17 mouse cellular contexts compared by ENCODE assay signal in the genomic region with DNA sequence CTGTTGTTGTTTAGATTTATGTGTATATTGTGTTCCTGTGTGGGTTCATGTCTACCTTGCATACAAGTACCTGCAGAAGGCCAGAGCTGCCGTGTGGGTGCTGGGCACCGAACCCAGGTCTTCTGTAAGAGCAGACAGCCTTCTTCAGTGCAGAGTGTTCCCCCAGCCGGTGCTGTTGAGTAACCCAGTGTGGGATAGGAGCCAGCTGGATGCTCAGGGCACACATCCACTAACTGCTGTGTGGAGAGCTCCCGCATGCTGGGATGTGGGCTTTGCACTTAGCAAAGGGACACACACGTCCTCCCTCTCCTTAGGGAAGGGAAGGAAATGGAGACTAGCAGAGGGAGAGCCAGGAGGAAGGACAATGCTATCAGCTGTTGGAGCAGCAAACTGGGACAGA. TPM values are rescaled to one million over a fixed set of nuclear protein-coding genes. Genes with fewer than 3 reads are reported as not detected.
A peak's percentile ranks its signal among the peaks of the same experiment; 100 is the strongest.
DNase-seq lines count a peak whose midpoint lies in the region; ATAC-seq and TF ChIP-seq lines count a peak whose summit lies in the region.
"Had no signal": no experiment of that assay in that cellular context is flagged by ENCODE, and none has a peak within 500 bp of the region (broad histone marks: within the 10 kb centered on the region; RNA-seq: fewer than 3 reads in every experiment).

No protein-coding gene starts in this region.

- peak; percentile 76 for ATAC-seq in liver, postnatal 0 days
- ATAC-seq in liver, embryonic 11.5 days (replicated peaks; ENCODE audit: low FRiP score): no peak
- ATAC-seq: intestine, embryonic 16.5 days had no signal

- no peak overlapping the region for H3K9ac ChIP-seq in liver, postnatal 0 days (replicated peaks)
- no peak overlapping the region for H3K9ac ChIP-seq in liver, embryonic 11.5 days (ENCODE audit: low read depth, low read length)
- H3K9ac ChIP-seq: liver, embryonic 14.5 days; midbrain, embryonic 12.5 days had no signal

- no peaks in the 10 kb centered on the region for H3K27me3 ChIP-seq in liver, postnatal 0 days (ENCODE audit: insufficient read depth, low read length)
- H3K27me3 ChIP-seq in liver, embryonic 11.5 days (replicated peaks; ENCODE audit: control insufficient read depth, insufficient read depth, low read length): no peaks in the 10 kb centered on the region
- H3K27me3 ChIP-seq: midbrain, embryonic 12.5 days had no signal

- WGBS in liver, postnatal 0 days (ENCODE audit: insufficient replicate concordance): 64% methylated on average over 5 of the region's 5 CpGs
- 87% methylated on average over 5 of the region's 5 CpGs for WGBS in liver, embryonic 11.5 days

- TF ChIP-seq EP300 in liver, postnatal 0 days (IDR thresholded peaks at IDR 0.05; ENCODE audit: low read depth): no peak

- peak; percentile 19 to 46 for DNase-seq in adrenal gland, adult 18-20 months (ENCODE audit: low spot score in 2 of 2)
- DNase-seq in adrenal gland, postnatal 4 days (ENCODE audit: low spot score in 2 of 2): no peak
- peak; percentile 58 for DNase-seq in liver, postnatal 0 days
- DNase-seq in liver, embryonic 11.5 days (ENCODE audit: low spot score): no peak
- peak; percentile 76 for DNase-seq in adrenal gland, adult 2 months
- peak; percentile 23 for DNase-seq in lung, postnatal 14 days
- no peak for DNase-seq in ovary, postnatal 14 days (ENCODE audit: low spot score)
- no peak for DNase-seq in left cerebral cortex, adult 11 months (ENCODE audit: low spot score)
- DNase-seq: cerebellum, adult 9-10 months; embryo, embryonic 11 days; gastrocnemius, postnatal 36 days; kidney, postnatal 4 days; thymus, postnatal 14 days had no signal

- no peak overlapping the region for H3K27ac ChIP-seq in liver, postnatal 0 days (ENCODE audit: low read depth)
- H3K27ac ChIP-seq in liver, embryonic 11.5 days (ENCODE audit: low read depth, low read length): no peak overlapping the region
- H3K27ac ChIP-seq: hindbrain, embryonic 10.5 days; liver, embryonic 14.5 days; midbrain, embryonic 12.5 days had no signal

- no peaks in the 10 kb centered on the region for H3K9me3 ChIP-seq in liver, postnatal 0 days (ENCODE audit: low read length)
- no peaks in the 10 kb centered on the region for H3K9me3 ChIP-seq in liver, embryonic 11.5 days (ENCODE audit: control insufficient read depth, low read length)
- H3K9me3 ChIP-seq: hindbrain, embryonic 10.5 days; midbrain, embryonic 12.5 days had no signal

- H3K4me3 ChIP-seq in liver, postnatal 0 days (ENCODE audit: low read depth, low read length): no peak overlapping the region
- no peak overlapping the region for H3K4me3 ChIP-seq in liver, embryonic 11.5 days (ENCODE audit: low read depth, low read length)
- H3K4me3 ChIP-seq: hindbrain, embryonic 10.5 days; midbrain, embryonic 12.5 days had no signal

- peaks cover 78% of the 10 kb centered on the region for H3K36me3 ChIP-seq in liver, postnatal 0 days (replicated peaks; ENCODE audit: insufficient read depth, low read length)
- H3K36me3 ChIP-seq in liver, embryonic 11.5 days (ENCODE audit: control insufficient read depth, insufficient read depth, low read length): peaks cover 74% of the 10 kb centered on the region

- TF ChIP-seq CTCF in liver, postnatal 0 days (IDR thresholded peaks at IDR 0.05; ENCODE audit: low read depth): no peak

- 0 out of 2 replicates have a peak, but pooled peaks cover 3% of the 10 kb centered on the region for H3K4me1 ChIP-seq in liver, postnatal 0 days (ENCODE audit: insufficient read depth)
- no peaks in the 10 kb centered on the region for H3K4me1 ChIP-seq in liver, embryonic 11.5 days (replicated peaks; ENCODE audit: control insufficient read depth, insufficient read depth, low read length)
- H3K4me1 ChIP-seq: hindbrain, embryonic 10.5 days; midbrain, embryonic 12.5 days had no signal

- no peak overlapping the region for H3K4me2 ChIP-seq in liver, postnatal 0 days (ENCODE audit: low read depth, low read length)
- no peak overlapping the region for H3K4me2 ChIP-seq in liver, embryonic 11.5 days
- H3K4me2 ChIP-seq: midbrain, embryonic 12.5 days had no signal

RNA-seq across cellular contexts. Expression of gene Tmem116, which starts 13.6 kb away (rescaled TPM):
- 1 to 10 TPM; 2.1 to 2.3 TPM for total RNA-seq in adrenal gland, adult 18-20 months (2021)
- total RNA-seq in adrenal gland, postnatal 4 days (2021): 1 to 10 TPM; 2.9 to 5.6 TPM
- 0.86 TPM in 2 replicates for polyA plus RNA-seq in liver, postnatal 0 days (2015; fragmentation: Nextera tagmentation; extraction: Ambion mirVana)
- 1.1 and 2.6 TPM in 2 replicates for polyA plus RNA-seq in liver, embryonic 11.5 days (2014; fragmentation: Nextera tagmentation; extraction: Ambion mirVana)
- total RNA-seq in adrenal gland, adult 2 months (2021): 1 to 10 TPM; 2.6 to 4.8 TPM
- polyA plus RNA-seq in adrenal gland, adult 2 months (2012; rRNA removed): 3.3 and 8.1 TPM in 2 replicates

RNA-seq across cellular contexts. Expression of gene Erp29, which starts 14.2 kb away (rescaled TPM):
- total RNA-seq in adrenal gland, adult 18-20 months (2021): 100 to 1,000 TPM in 1 of 2 experiments, 10 to 100 TPM in 1; 97.1 to 106 TPM
- 100 to 1,000 TPM; 136 to 146 TPM for total RNA-seq in adrenal gland, postnatal 4 days (2021)
- polyA plus RNA-seq in liver, postnatal 0 days (2015; fragmentation: Nextera tagmentation; extraction: Ambion mirVana): 69.4 and 69.7 TPM in 2 replicates
- 168 and 175 TPM in 2 replicates for polyA plus RNA-seq in liver, embryonic 11.5 days (2014; fragmentation: Nextera tagmentation; extraction: Ambion mirVana)
- total RNA-seq in adrenal gland, adult 2 months (2021): 100 to 1,000 TPM in 1 of 2 experiments, 10 to 100 TPM in 1; 85.4 to 113 TPM
- polyA plus RNA-seq in adrenal gland, adult 2 months (2012; rRNA removed): 36.8 and 41.9 TPM in 2 replicates

RNA-seq across cellular contexts. Expression of gene Naa25, which starts 40.4 kb away (rescaled TPM):
- total RNA-seq in adrenal gland, adult 18-20 months (2021): 10 to 100 TPM; 38.8 to 40.4 TPM
- total RNA-seq in adrenal gland, postnatal 4 days (2021): 10 to 100 TPM; 29.9 to 31.7 TPM
- polyA plus RNA-seq in liver, postnatal 0 days (2015; fragmentation: Nextera tagmentation; extraction: Ambion mirVana): 12.5 and 12.9 TPM in 2 replicates
- 59.5 and 64.2 TPM in 2 replicates for polyA plus RNA-seq in liver, embryonic 11.5 days (2014; fragmentation: Nextera tagmentation; extraction: Ambion mirVana)
- 10 to 100 TPM; 33.9 to 40.8 TPM for total RNA-seq in adrenal gland, adult 2 months (2021)
- polyA plus RNA-seq in adrenal gland, adult 2 months (2012; rRNA removed): 5.8 and 9.6 TPM in 2 replicates

RNA-seq across cellular contexts. Expression of gene Trafd1, which starts 52.7 kb away (rescaled TPM):
- 10 to 100 TPM; 41.6 to 49.4 TPM for total RNA-seq in adrenal gland, adult 18-20 months (2021)
- total RNA-seq in adrenal gland, postnatal 4 days (2021): 10 to 100 TPM; 58.7 to 77.7 TPM
- polyA plus RNA-seq in liver, postnatal 0 days (2015; fragmentation: Nextera tagmentation; extraction: Ambion mirVana): 28.6 and 30.6 TPM in 2 replicates
- 36.7 and 38.6 TPM in 2 replicates for polyA plus RNA-seq in liver, embryonic 11.5 days (2014; fragmentation: Nextera tagmentation; extraction: Ambion mirVana)
- total RNA-seq in adrenal gland, adult 2 months (2021): 10 to 100 TPM; 28.7 to 44.5 TPM
- 34.7 and 36.8 TPM in 2 replicates for polyA plus RNA-seq in adrenal gland, adult 2 months (2012; rRNA removed)

Comparison
In these comparisons a context has a peak if more than half of its experiments do, and no peak if none do; other contexts are left out.
1. DNase-seq: peak in adrenal gland, adult 18-20 months (2 of 2), liver, postnatal 0 days (single experiment), adrenal gland, adult 2 months (single experiment) and lung, postnatal 14 days (single experiment); none in adrenal gland, postnatal 4 days (0 of 2), liver, embryonic 11.5 days (single experiment), ovary, postnatal 14 days (single experiment) and left cerebral cortex, adult 11 months (single experiment).